Mouse (Mus musculus): ENCODE data around the gene Cxcl10. TPM values are rescaled to one million over a fixed set of nuclear protein-coding genes. Genes with fewer than 3 reads are reported as not detected.

Gene Cxcl10
- polyA plus RNA-seq, 1 experiment from 2014 or later: 0.38 TPM

GRCm38 (mm10) chr5:92309681-92310511 is 38.8 kb downstream of the Cxcl10 start, which contains the start of gene Sdad1:
Gene Sdad1, minus strand, starts transcription at chr5:92310479.
- H3K9ac ChIP-seq (replicated peaks; ENCODE audit: low read length): peak within 1 kb of the TSS; percentile 77
- no peaks in the 10 kb centered on the region for H3K4me1 ChIP-seq (ENCODE audit: control insufficient read depth, insufficient read depth, low read length)
- peak; percentile 96 for DNase-seq (ENCODE audit: low spot score)
- H3K27me3 ChIP-seq (ENCODE audit: control insufficient read depth, insufficient read depth, low read length): no peaks in the 10 kb centered on the region
- peak within 1 kb of the TSS; percentile 76 for H3K4me2 ChIP-seq (ENCODE audit: low read depth, low read length)
- ATAC-seq (replicated peaks; ENCODE audit: insufficient number of reproducible peaks, low FRiP score, low TSS enrichment, low read depth): peak; percentile 95
- H3K4me3 ChIP-seq (ENCODE audit: low read depth, low read length): peak within 1 kb of the TSS; percentile 87
- no peaks in the 10 kb centered on the region; the same call in 1 of the 2 replicates for H3K36me3 ChIP-seq (replicated peaks; ENCODE audit: control insufficient read depth, insufficient read depth, low read depth, low read length)
- H3K27ac ChIP-seq (replicated peaks; ENCODE audit: low read depth, low read length): 0 out of 2 replicates have a peak within 1 kb of the TSS, but pooled peaks have one; percentile 8
- WGBS: 2% methylated on average over 41 of the region's 41 CpGs
- no peaks in the 10 kb centered on the region for H3K9me3 ChIP-seq (replicated peaks; ENCODE audit: control insufficient read depth, low read length)

- Histone ChIP-seq H3K9me3 (replicated peaks; ENCODE audit: control insufficient read depth, low read length) (no peaks in the 10 kb centered on the region), H3K4me1 (ENCODE audit: control insufficient read depth, insufficient read depth, low read length) (no peaks in the 10 kb centered on the region), H3K27me3 (ENCODE audit: control insufficient read depth, insufficient read depth, low read length) (no peaks in the 10 kb centered on the region), H3K4me3 (ENCODE audit: low read depth, low read length) (no peak overlapping the region), H3K4me2 (ENCODE audit: low read depth, low read length) (no peak overlapping the region), H3K9ac (replicated peaks; ENCODE audit: low read length) (no peak overlapping the region), H3K36me3 (replicated peaks; ENCODE audit: control insufficient read depth, insufficient read depth, low read depth, low read length) (peaks cover 9% of the 10 kb centered on the region), H3K27ac (replicated peaks; ENCODE audit: low read depth, low read length) (no peak overlapping the region)
- no peak for ATAC-seq (replicated peaks; ENCODE audit: insufficient number of reproducible peaks, low FRiP score, low TSS enrichment, low read depth)
- 79% methylated on average over 3 of the region's 3 CpGs for WGBS
- no peak for DNase-seq (ENCODE audit: low spot score)
These were observed 44.4 kb downstream of the Cxcl10 start for GRCm38 (mm10) chr5:92304291-92304690.

- no peaks in the 10 kb centered on the region for H3K9me3 ChIP-seq (replicated peaks; ENCODE audit: control insufficient read depth, low read length)
- ATAC-seq (replicated peaks; ENCODE audit: insufficient number of reproducible peaks, low FRiP score, low TSS enrichment, low read depth) (no peak), DNase-seq (ENCODE audit: low spot score) (no peak)
- H3K4me2 ChIP-seq (ENCODE audit: low read depth, low read length): no peak overlapping the region
- WGBS: 93% methylated on average over 13 of the region's 13 CpGs
- H3K4me1 ChIP-seq (ENCODE audit: control insufficient read depth, insufficient read depth, low read length): no peaks in the 10 kb centered on the region
- peaks cover 10% of the 10 kb centered on the region for H3K36me3 ChIP-seq (replicated peaks; ENCODE audit: control insufficient read depth, insufficient read depth, low read depth, low read length)
- no peak overlapping the region for H3K27ac ChIP-seq (replicated peaks; ENCODE audit: low read depth, low read length)
- H3K9ac ChIP-seq (replicated peaks; ENCODE audit: low read length): no peak overlapping the region
- no peak overlapping the region for H3K4me3 ChIP-seq (ENCODE audit: low read depth, low read length)
- H3K27me3 ChIP-seq (ENCODE audit: control insufficient read depth, insufficient read depth, low read length): no peaks in the 10 kb centered on the region
These were observed 46.4 kb downstream of the Cxcl10 start for GRCm38 (mm10) chr5:92302149-92302840.

Other genes with a start within 250 kb of the Cxcl10 start
- 25.7 and 26.0 TPM in 2 replicates for gene Uso1, start 211.0 kb downstream of the Cxcl10 start, polyA plus RNA-seq (2014; fragmentation: Nextera tagmentation; extraction: Ambion mirVana)
- not detected in 2 replicates for gene U90926, start 133.5 kb downstream of the Cxcl10 start, polyA plus RNA-seq (2014; fragmentation: Nextera tagmentation; extraction: Ambion mirVana)
- 0.31 TPM in 1 of 2 replicates, not detected in the other for gene Ppef2, start 92.6 kb downstream of the Cxcl10 start, polyA plus RNA-seq (2014; fragmentation: Nextera tagmentation; extraction: Ambion mirVana)
- 2.9 and 4.1 TPM in 2 replicates for gene Naaa, start 70.7 kb downstream of the Cxcl10 start, polyA plus RNA-seq (2014; fragmentation: Nextera tagmentation; extraction: Ambion mirVana)
- 39.5 and 41.2 TPM in 2 replicates for gene Sdad1, start 38.4 kb downstream of the Cxcl10 start, polyA plus RNA-seq (2014; fragmentation: Nextera tagmentation; extraction: Ambion mirVana)
- not detected in 2 replicates for gene Cxcl9, start 20.8 kb downstream of the Cxcl10 start, polyA plus RNA-seq (2014; fragmentation: Nextera tagmentation; extraction: Ambion mirVana)
- gene Art3, start 17.1 kb downstream of the Cxcl10 start, polyA plus RNA-seq (2014; fragmentation: Nextera tagmentation; extraction: Ambion mirVana): 1.4 and 2.6 TPM in 2 replicates
- gene Nup54, start 86.3 kb upstream of the Cxcl10 start, polyA plus RNA-seq (2014; fragmentation: Nextera tagmentation; extraction: Ambion mirVana): 69.5 and 75.7 TPM in 2 replicates
- gene Scarb2, start 157.9 kb upstream of the Cxcl10 start, polyA plus RNA-seq (2014; fragmentation: Nextera tagmentation; extraction: Ambion mirVana): 8.7 and 9.7 TPM in 2 replicates
- gene Fam47e, start 206.2 kb upstream of the Cxcl10 start, polyA plus RNA-seq (2014; fragmentation: Nextera tagmentation; extraction: Ambion mirVana): not detected in 2 replicates

Data from embryonic facial prominence, embryonic 11.5 days (tissue).